Mouse (Mus musculus): ENCODE measurements around the gene Fam160a1.

Fam160a1 gene

GRCm38 (mm10) chr3:85827283-85827682, 10.2 kb upstream of the Fam160a1 start:
- DNase-seq (ENCODE audit: low spot score in 2 of 2): no peak

- DNase-seq (ENCODE audit: low spot score in 2 of 2): no peak
These were observed 3.9 kb upstream of the Fam160a1 start for GRCm38 (mm10) chr3:85820839-85821548.

- no peak for DNase-seq (ENCODE audit: low spot score in 2 of 2)
These were observed 2.2 kb upstream of the Fam160a1 start for GRCm38 (mm10) chr3:85819319-85819718.

GRCm38 (mm10) chr3:85814241-85814640, 2.9 kb downstream of the Fam160a1 start:
- DNase-seq (ENCODE audit: low spot score in 2 of 2): no peak

GRCm38 (mm10) chr3:85813101-85814014, 3.7 kb downstream of the Fam160a1 start:
- DNase-seq (ENCODE audit: low spot score in 2 of 2): no peak

- DNase-seq (ENCODE audit: low spot score in 2 of 2): no peak
These were observed 5.1 kb downstream of the Fam160a1 start for GRCm38 (mm10) chr3:85812010-85812409.

GRCm38 (mm10) chr3:85793166-85793565, 23.9 kb downstream of the Fam160a1 start:
- DNase-seq (ENCODE audit: low spot score in 2 of 2): no peak

- DNase-seq (ENCODE audit: low spot score in 2 of 2): no peak
These were observed 27.3 kb downstream of the Fam160a1 start for GRCm38 (mm10) chr3:85789748-85790147.

GRCm38 (mm10) chr3:85786501-85786900, 30.6 kb downstream of the Fam160a1 start:
- no peak for DNase-seq (ENCODE audit: low spot score in 2 of 2)

- no peak for DNase-seq (ENCODE audit: low spot score in 2 of 2)
These were observed 36.2 kb downstream of the Fam160a1 start for GRCm38 (mm10) chr3:85780906-85781305.

- no peak for DNase-seq (ENCODE audit: low spot score in 2 of 2)
These were observed 36.8 kb downstream of the Fam160a1 start for GRCm38 (mm10) chr3:85780332-85780731.

GRCm38 (mm10) chr3:85777841-85778240, 39.2 kb downstream of the Fam160a1 start:
- DNase-seq (ENCODE audit: low spot score in 2 of 2): no peak

GRCm38 (mm10) chr3:85777356-85777755, 39.7 kb downstream of the Fam160a1 start:
- no peak for DNase-seq (ENCODE audit: low spot score in 2 of 2)

- DNase-seq (ENCODE audit: low spot score in 2 of 2): no peak
These were observed 40.4 kb downstream of the Fam160a1 start for GRCm38 (mm10) chr3:85776707-85777106.

- DNase-seq (ENCODE audit: low spot score in 2 of 2): no peak
These were observed 41.0 kb downstream of the Fam160a1 start for GRCm38 (mm10) chr3:85776126-85776525.

- DNase-seq (ENCODE audit: low spot score in 2 of 2): no peak
These were observed 43.2 kb downstream of the Fam160a1 start for GRCm38 (mm10) chr3:85773886-85774285.

- no peak for DNase-seq (ENCODE audit: low spot score in 2 of 2)
These were observed 43.7 kb downstream of the Fam160a1 start for GRCm38 (mm10) chr3:85773425-85773824.

GRCm38 (mm10) chr3:85764937-85765337, 52.2 kb downstream of the Fam160a1 start:
- DNase-seq (ENCODE audit: low spot score in 2 of 2): no peak

GRCm38 (mm10) chr3:85764008-85764834, 52.9 kb downstream of the Fam160a1 start:
- DNase-seq (ENCODE audit: low spot score in 2 of 2): no peak

- no peak for DNase-seq (ENCODE audit: low spot score in 2 of 2)
These were observed 59.1 kb downstream of the Fam160a1 start for GRCm38 (mm10) chr3:85757944-85758343.

GRCm38 (mm10) chr3:85757435-85757834, 59.7 kb downstream of the Fam160a1 start:
- no peak for DNase-seq (ENCODE audit: low spot score in 2 of 2)

- no peak for DNase-seq (ENCODE audit: low spot score in 2 of 2)
These were observed 67.7 kb downstream of the Fam160a1 start for GRCm38 (mm10) chr3:85749348-85749747.
